Mouse (Mus musculus) myocyte (in vitro differentiated cells): ENCODE results near the gene Cmtm2a. TPM values are rescaled to one million over a fixed set of nuclear protein-coding genes. Genes with fewer than 3 reads are reported as not detected.
"Not testable (repeated sequence)": the region's sequence is repeated elsewhere in the genome, so short reads cannot be mapped to it uniquely, and the experiment has no call there.

ENCODE experiments used
- H3K27me3 ChIP-seq: one replicate; pipeline ENCODE4 v1.6.1; 2011; ENCODE audit not compliant: control insufficient read depth, insufficient read depth, insufficient read length
- H3K36me3 ChIP-seq: one replicate; pipeline ENCODE4 v1.6.1; 2011; ENCODE audit not compliant: control insufficient read depth, insufficient read depth
- H3K4me2 ChIP-seq: one replicate; pipeline ENCODE4 v1.6.1; 2011; ENCODE audit warnings: low read depth, control low read depth
- H3K4me3 ChIP-seq: one replicate; pipeline ENCODE4 v1.5.1; 2011; ENCODE audit warnings: mild to moderate bottlenecking, control low read depth, moderate library complexity
- H3K79me2 ChIP-seq: one replicate; pipeline ENCODE4 v1.6.1; 2011; ENCODE audit not compliant: control insufficient read depth, insufficient read depth
- H3ac ChIP-seq: one replicate; pipeline ENCODE4 v1.6.1; 2011; ENCODE audit not compliant: control insufficient read depth, insufficient read length
- CEBPB ChIP-seq: IDR thresholded peaks from 2 replicates; pipeline ENCODE4 v1.6.1; 2011; ENCODE audit warnings: mild to moderate bottlenecking, moderate library complexity; ENCODE audit not compliant: poor library complexity, insufficient read depth, severe bottlenecking
- E2F4 ChIP-seq: IDR thresholded peaks from one replicate; pipeline ENCODE4 v1.6.1; 2011; ENCODE audit warnings: mild to moderate bottlenecking, control low read depth, moderate library complexity; ENCODE audit not compliant: insufficient read depth
- MAX ChIP-seq: IDR thresholded peaks from one replicate; pipeline ENCODE4 v1.6.1; 2011; ENCODE audit warnings: low read depth, mild to moderate bottlenecking, control low read depth
- MYOD1 ChIP-seq, 3 experiments: IDR thresholded peaks; one replicate each; pipeline ENCODE4 v1.6.1; 2011; ENCODE audit warnings: control low read depth in 2 of 3, low read depth in 2 of 3, mild to moderate bottlenecking in 2 of 3, moderate library complexity in 1 of 3; ENCODE audit not compliant: insufficient read length in 2 of 3, control insufficient read depth in 1 of 3
- MYOG ChIP-seq, 3 experiments: IDR thresholded peaks; one replicate each; pipeline ENCODE4 v1.6.1; 2011; ENCODE audit warnings: control low read depth in 2 of 3, low read depth in 2 of 3, mild to moderate bottlenecking in 2 of 3; ENCODE audit not compliant: insufficient read length in 2 of 3, control insufficient read depth in 1 of 3, insufficient read depth in 1 of 3
- POLR2A ChIP-seq: IDR thresholded peaks from one replicate; pipeline ENCODE4 v1.6.1; 2011; ENCODE audit warnings: low read depth, mild to moderate bottlenecking, control low read depth, moderate library complexity; ENCODE audit not compliant: insufficient read length
- POLR2AphosphoS2 ChIP-seq: IDR thresholded peaks from one replicate; pipeline ENCODE4 v1.6.1; 2011; ENCODE audit warnings: low read depth, control low read depth; ENCODE audit not compliant: insufficient read length
- REST ChIP-seq: IDR thresholded peaks from one replicate; pipeline ENCODE4 v1.6.1; 2011; ENCODE audit warnings: mild to moderate bottlenecking, control low read depth, moderate library complexity; ENCODE audit not compliant: insufficient read depth, insufficient read length
- SRF ChIP-seq: IDR thresholded peaks from one replicate; pipeline ENCODE4 v1.6.1; 2011; ENCODE audit warnings: low read depth; ENCODE audit not compliant: control insufficient read depth, insufficient read length
- TCF12 ChIP-seq: IDR thresholded peaks from one replicate; pipeline ENCODE4 v1.6.1; 2011; ENCODE audit warnings: mild to moderate bottlenecking, control low read depth; ENCODE audit not compliant: poor library complexity, insufficient read depth, severe bottlenecking
- TCF3 ChIP-seq: IDR thresholded peaks from one replicate; pipeline ENCODE4 v1.6.1; 2011; ENCODE audit warnings: low read depth, control low read depth; ENCODE audit not compliant: insufficient read length
- USF1 ChIP-seq: IDR thresholded peaks from one replicate; pipeline ENCODE4 v1.6.1; 2011; ENCODE audit warnings: low read depth, mild to moderate bottlenecking, control low read depth, moderate library complexity
- polyA plus RNA-seq: library from polyadenylated mRNA; unstranded; fragments of >200 nt; fragmentation: generic; extraction: Trizol; gene quantifications from one replicate; pipeline ENCODE4 v1.2.1, GENCODE M21; 2012; ENCODE audit warnings: missing spikeins

The Cmtm2a gene
- polyA plus RNA-seq, 1 experiment = not detected

- H3K79me2 ChIP-seq = no peaks in the 10 kb centered on the region
- TF ChIP-seq TCF12 (no peak), CEBPB (no peak)
- peaks cover 9% of the 10 kb centered on the region for H3K27me3 ChIP-seq
- H3K36me3 ChIP-seq = no peaks in the 10 kb centered on the region
- no peak overlapping the region for H3ac ChIP-seq
- H3K4me3 ChIP-seq = no peak overlapping the region
- H3K4me2 ChIP-seq = no peak overlapping the region
Observed at GRCm38 (mm10) chr8:104304962-104305361, 12.0 kb upstream of the Cmtm2a start.

- not testable (repeated sequence) for H3K36me3 ChIP-seq, H3K4me2 ChIP-seq, H3K4me3 ChIP-seq, H3ac ChIP-seq, H3K79me2 ChIP-seq, H3K27me3 ChIP-seq
Observed at GRCm38 (mm10) chr8:104302536-104302935, 9.6 kb upstream of the Cmtm2a start.

GRCm38 (mm10) chr8:104301577-104301976, 8.6 kb upstream of the Cmtm2a start:
- H3K4me3 ChIP-seq, H3K79me2 ChIP-seq, H3K4me2 ChIP-seq, H3ac ChIP-seq, H3K36me3 ChIP-seq, H3K27me3 ChIP-seq: not testable (repeated sequence)

GRCm38 (mm10) chr8:104294396-104294795, 1.4 kb upstream of the Cmtm2a start:
- Histone ChIP-seq H3K4me2 (no peak overlapping the region), H3K4me3 (no peak overlapping the region), H3ac (no peak overlapping the region), H3K27me3 (no peaks in the 10 kb centered on the region), H3K79me2 (no peaks in the 10 kb centered on the region), H3K36me3 (no peaks in the 10 kb centered on the region)
- TF ChIP-seq SRF = no peak
- TF ChIP-seq CEBPB = no peak
- TF ChIP-seq USF1 = no peak
- no peak for TF ChIP-seq MYOG (IDR thresholded peaks at IDR 0.05; ENCODE audit: control insufficient read depth in 1 of 3, insufficient read depth in 1 of 3, insufficient read length in 2 of 3, low read depth in 2 of 3)
- TF ChIP-seq POLR2A = no peak
- no peak for TF ChIP-seq TCF12
- no peak for TF ChIP-seq POLR2AphosphoS2
- no peak for TF ChIP-seq MAX
- no peak for TF ChIP-seq REST
- TF ChIP-seq MYOD1 (IDR thresholded peaks at IDR 0.05; ENCODE audit: control insufficient read depth in 1 of 3, insufficient read length in 2 of 3, low read depth in 2 of 3) = no peak
- no peak for TF ChIP-seq TCF3
- no peak for TF ChIP-seq E2F4

GRCm38 (mm10) chr8:104268937-104269440, 24.0 kb downstream of the Cmtm2a start:
- Histone ChIP-seq H3K36me3 (no peaks in the 10 kb centered on the region), H3K79me2 (no peaks in the 10 kb centered on the region), H3K27me3 (no peaks in the 10 kb centered on the region), H3K4me3 (no peak overlapping the region), H3ac (no peak overlapping the region), H3K4me2 (no peak overlapping the region)
- TF ChIP-seq REST (no peak), SRF (no peak), E2F4 (no peak), TCF3 (no peak), USF1 (no peak), TCF12 (no peak), MAX (no peak), CEBPB (no peak), MYOD1 (IDR thresholded peaks at IDR 0.05; ENCODE audit: control insufficient read depth in 1 of 3, insufficient read length in 2 of 3, low read depth in 2 of 3) (no peak), POLR2A (no peak), MYOG (IDR thresholded peaks at IDR 0.05; ENCODE audit: control insufficient read depth in 1 of 3, insufficient read depth in 1 of 3, insufficient read length in 2 of 3, low read depth in 2 of 3) (no peak), POLR2AphosphoS2 (no peak)

GRCm38 (mm10) chr8:104268368-104268767, 24.6 kb downstream of the Cmtm2a start:
- H3ac ChIP-seq = no peak overlapping the region
- H3K27me3 ChIP-seq = no peaks in the 10 kb centered on the region
- no peaks in the 10 kb centered on the region for H3K79me2 ChIP-seq
- TF ChIP-seq SRF = no peak
- TF ChIP-seq USF1 = no peak
- no peak for TF ChIP-seq POLR2A
- no peak for TF ChIP-seq E2F4
- no peaks in the 10 kb centered on the region for H3K36me3 ChIP-seq
- no peak overlapping the region for H3K4me2 ChIP-seq
- no peak overlapping the region for H3K4me3 ChIP-seq

GRCm38 (mm10) chr8:104264271-104264935, 28.6 kb downstream of the Cmtm2a start:
- not testable (repeated sequence) for H3K27me3 ChIP-seq, H3ac ChIP-seq, H3K4me3 ChIP-seq, H3K79me2 ChIP-seq, H3K36me3 ChIP-seq, H3K4me2 ChIP-seq

GRCm38 (mm10) chr8:104261802-104262201, 31.2 kb downstream of the Cmtm2a start:
- H3K79me2 ChIP-seq, H3K36me3 ChIP-seq, H3ac ChIP-seq, H3K4me3 ChIP-seq, H3K27me3 ChIP-seq, H3K4me2 ChIP-seq: not testable (repeated sequence)
